Mouse (Mus musculus) limb, embryonic 14.5 days (tissue): ENCODE measurements at regions not wholly inside any gene's neighbourhood (a gene's known extent, or its start where the extent isn't known, plus 50 kb on each side); places are given as distances from the start of the nearest gene placed in this dataset.
A peak's percentile ranks its signal among the peaks of the same experiment; 100 is the strongest.
"Not testable (repeated sequence)": the region's sequence is repeated elsewhere in the genome, so short reads cannot be mapped to it uniquely, and the experiment has no call there.

Source experiments
- ATAC-seq: fragments of 200-750 bp; cut with Nextera tagmentation; 2 replicates; pipeline ENCODE4 v1.8.0; 2017; ENCODE audit warnings: low read depth, moderate number of reproducible peaks, moderate TSS enrichment; ENCODE audit not compliant: low FRiP score
- DNase-seq: peaks from one replicate; pipeline ENCODE4 v3.0.0-alpha.2; 2015; ENCODE audit warnings: low spot score
- H3K27ac ChIP-seq: fragments of 300-500 bp; sonication (generic); replicated peaks from 2 replicates; pipeline ENCODE4 v1.5.1; 2014; ENCODE audit warnings: low read depth, mild to moderate bottlenecking, low read length, moderate library complexity, mixed read lengths
- H3K27me3 ChIP-seq: fragments of 300-500 bp; sonication (generic); 2 replicates; pipeline ENCODE4 v1.6.1; 2014; ENCODE audit warnings: low read length, mixed read lengths; ENCODE audit not compliant: control insufficient read depth, insufficient read depth
- H3K36me3 ChIP-seq: fragments of 300-500 bp; sonication (generic); 2 replicates; pipeline ENCODE4 v1.6.1; 2014; ENCODE audit warnings: mild to moderate bottlenecking, low read length, moderate library complexity, mixed read lengths; ENCODE audit not compliant: control insufficient read depth, insufficient read depth
- H3K4me1 ChIP-seq: fragments of 300-500 bp; sonication (generic); 2 replicates; pipeline ENCODE4 v1.6.1; 2014; ENCODE audit warnings: antibody characterized with exemption, low read length, mixed read lengths; ENCODE audit not compliant: control insufficient read depth, insufficient read depth
- H3K4me2 ChIP-seq: fragments of 300-500 bp; sonication (generic); replicated peaks from 2 replicates; pipeline ENCODE4 v1.6.1; 2014; ENCODE audit warnings: low read depth, mild to moderate bottlenecking, low read length, moderate library complexity; ENCODE audit not compliant: severe bottlenecking
- H3K4me3 ChIP-seq: fragments of 300-500 bp; sonication (generic); replicated peaks from 2 replicates; pipeline ENCODE4 v1.5.1; 2014; ENCODE audit warnings: low read length
- H3K9ac ChIP-seq: fragments of 300-500 bp; sonication (generic); 2 replicates; pipeline ENCODE4 v1.6.1; 2014; ENCODE audit warnings: mild to moderate bottlenecking, low read depth, low read length, moderate library complexity; ENCODE audit not compliant: severe bottlenecking
- H3K9me3 ChIP-seq: fragments of 300-500 bp; sonication (generic); 2 replicates; pipeline ENCODE4 v1.6.1; 2016; ENCODE audit warnings: low read length; ENCODE audit not compliant: control insufficient read depth
- POLR2A ChIP-seq: fragments of 200-500 bp; IDR thresholded peaks from 2 replicates; pipeline ENCODE4 v1.8.0; 2012; ENCODE audit warnings: inconsistent platforms, mild to moderate bottlenecking, moderate library complexity, borderline replicate concordance; ENCODE audit not compliant: insufficient read depth, insufficient read length; ENCODE audit errors: extremely low read depth
- WGBS: fragments of 180-500 bp; shearing (Covaris S2); extraction: QIAGEN DNeasy Blood & Tissue Kit; methylation state at CpG from one replicate; pipeline ENCODE4 v1.1.7; 2014; 5-methylcytosine and 5-hydroxymethylcytosine counted together

DNA sequence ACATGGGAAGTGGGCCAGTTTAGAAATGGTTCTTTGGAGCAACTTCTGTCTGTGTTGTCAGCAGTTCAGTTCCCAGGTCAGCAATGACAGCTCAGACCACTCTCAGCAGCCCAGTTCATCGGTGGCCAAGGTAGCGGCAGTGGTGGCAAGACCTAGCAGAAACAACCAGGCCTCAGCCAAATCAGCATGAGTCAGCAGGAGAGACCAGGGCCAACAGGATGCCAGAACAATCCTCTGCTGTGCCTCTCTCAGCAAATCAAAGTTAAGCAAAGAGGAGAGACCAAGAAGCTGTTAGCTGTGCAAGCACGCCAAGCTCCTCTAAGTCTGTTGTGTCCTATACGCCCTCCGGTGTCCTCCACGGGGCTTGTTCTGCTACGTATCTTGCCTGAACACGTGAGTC lies 249.8 kb downstream of the Kif2b start:
- DNase-seq: no peak
- no peaks in the 10 kb centered on the region for H3K27me3 ChIP-seq
- H3K4me2 ChIP-seq: no peak overlapping the region
- no peaks in the 10 kb centered on the region for H3K4me1 ChIP-seq
- no peak overlapping the region for H3K27ac ChIP-seq
- H3K4me3 ChIP-seq: no peak overlapping the region
- no peaks in the 10 kb centered on the region for H3K36me3 ChIP-seq
- H3K9ac ChIP-seq: no peak overlapping the region
- no peaks in the 10 kb centered on the region for H3K9me3 ChIP-seq
- 78% methylated on average over 8 of the region's 8 CpGs for WGBS
- ATAC-seq: no peak
- TF ChIP-seq POLR2A: no peak

GRCm38 (mm10) chr11:91310212-91310742 lies 267.1 kb downstream of the Kif2b start:
- ATAC-seq (no peak), DNase-seq (no peak)
- WGBS: 67% methylated on average over 3 of the region's 3 CpGs
- Histone ChIP-seq H3K27me3 (no peaks in the 10 kb centered on the region), H3K9ac (no peak overlapping the region), H3K4me2 (no peak overlapping the region), H3K27ac (no peak overlapping the region), H3K36me3 (no peaks in the 10 kb centered on the region), H3K4me1 (no peaks in the 10 kb centered on the region), H3K9me3 (no peaks in the 10 kb centered on the region), H3K4me3 (no peak overlapping the region)
- TF ChIP-seq POLR2A: no peak

DNA sequence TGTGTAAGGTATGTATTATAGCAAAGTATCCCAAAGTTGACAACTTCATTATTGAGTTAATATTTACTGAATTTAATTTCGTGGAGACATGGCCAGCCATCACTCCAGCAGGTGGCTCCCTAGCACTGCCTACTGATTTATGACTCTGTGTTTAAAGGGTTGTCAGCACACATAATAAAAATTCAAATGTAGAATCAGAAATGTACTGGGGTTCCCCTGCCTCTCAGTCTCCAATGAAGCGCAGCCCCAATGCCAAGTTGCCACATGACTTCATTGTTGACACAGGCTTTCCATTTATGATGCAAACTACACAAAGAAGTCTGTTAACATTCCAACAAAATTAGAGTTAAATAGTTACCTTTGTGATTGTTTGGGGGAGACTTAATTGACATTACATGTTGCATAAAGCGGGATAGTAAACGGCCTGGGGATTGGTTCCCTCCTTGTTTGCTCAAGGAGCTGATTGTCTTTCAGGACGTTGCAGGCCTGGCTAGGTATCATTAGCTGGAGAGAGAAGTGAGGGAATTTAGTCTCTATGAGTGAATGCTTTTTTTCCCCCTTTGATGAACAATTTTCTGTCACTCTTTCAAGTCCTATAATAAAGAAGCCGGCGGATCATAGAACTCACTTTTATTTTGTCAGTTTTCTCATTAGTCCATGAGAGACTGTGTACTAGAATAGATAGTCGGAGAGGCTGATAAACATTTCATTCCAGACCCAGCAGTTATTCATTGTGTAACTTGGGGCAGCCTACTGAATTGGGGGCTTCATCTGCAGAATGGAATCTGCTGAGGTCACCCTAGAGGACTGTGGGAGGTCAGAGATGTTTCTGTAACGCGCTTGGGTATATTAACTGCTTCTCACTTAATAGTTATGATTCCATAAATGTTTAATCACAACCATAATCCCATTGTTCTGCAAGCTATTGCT lies 287.9 kb downstream of the Kif2b start:
- H3K4me1 ChIP-seq: no peaks in the 10 kb centered on the region
- WGBS: 55% methylated on average over 10 of the region's 10 CpGs
- no peak overlapping the region for H3K27ac ChIP-seq

GRCm38 (mm10) chr11:91286376-91286775 lies 291.0 kb downstream of the Kif2b start:
- no peak overlapping the region for H3K4me3 ChIP-seq
- H3K36me3 ChIP-seq: no peaks in the 10 kb centered on the region
- H3K4me1 ChIP-seq: no peaks in the 10 kb centered on the region
- H3K9ac ChIP-seq: no peak overlapping the region
- ATAC-seq: no peak
- DNase-seq: peak; percentile 78
- H3K27ac ChIP-seq: no peak overlapping the region
- H3K9me3 ChIP-seq: no peaks in the 10 kb centered on the region
- no peak overlapping the region for H3K4me2 ChIP-seq
- no peak for TF ChIP-seq POLR2A
- no peaks in the 10 kb centered on the region for H3K27me3 ChIP-seq

More for the DNA sequence above, 287.9 kb downstream of the Kif2b start:
- peak; percentile 59 for DNase-seq
- no peak overlapping the region for H3K4me3 ChIP-seq
- no peaks in the 10 kb centered on the region for H3K36me3 ChIP-seq
- H3K27me3 ChIP-seq: no peaks in the 10 kb centered on the region
- no peak overlapping the region for H3K9ac ChIP-seq
- no peaks in the 10 kb centered on the region for H3K9me3 ChIP-seq
- H3K4me2 ChIP-seq: no peak overlapping the region
- no peak for ATAC-seq
- TF ChIP-seq POLR2A: no peak

- WGBS: 33% methylated on average over 4 of the region's 4 CpGs
- no peak overlapping the region for H3K27ac ChIP-seq
- H3K36me3 ChIP-seq: no peaks in the 10 kb centered on the region
- H3K4me2 ChIP-seq: no peak overlapping the region
- ATAC-seq (peak; percentile 86), DNase-seq (peak; percentile 80)
- no peaks in the 10 kb centered on the region for H3K27me3 ChIP-seq
- no peak overlapping the region for H3K9ac ChIP-seq
- H3K9me3 ChIP-seq: no peaks in the 10 kb centered on the region
- TF ChIP-seq POLR2A: no peak
- no peak overlapping the region for H3K4me3 ChIP-seq
- peaks cover 4% of the 10 kb centered on the region; the same call in 1 of the 2 replicates for H3K4me1 ChIP-seq
These were observed 315.1 kb downstream of the Kif2b start for GRCm38 (mm10) chr11:91262216-91262615.

DNA sequence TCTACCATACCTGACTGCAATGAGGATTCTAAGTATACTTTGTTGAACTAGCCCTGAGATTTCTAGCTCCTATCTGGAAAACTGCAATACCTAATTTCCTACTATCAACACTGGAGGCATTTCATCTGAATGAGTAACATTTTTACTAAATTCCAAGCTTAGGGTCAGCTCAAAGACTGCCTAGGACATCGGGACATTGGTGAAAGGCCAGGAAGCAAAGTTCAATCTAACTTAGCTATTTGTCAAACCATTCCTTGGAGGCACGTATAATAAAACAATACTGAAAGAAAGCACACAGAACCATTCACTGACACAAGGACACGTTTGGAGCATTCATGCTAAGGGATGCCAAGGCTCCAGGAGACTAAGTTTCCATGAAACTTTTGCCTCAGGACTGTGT lies 335.3 kb downstream of the Kif2b start:
- H3K36me3 ChIP-seq, H3K4me3 ChIP-seq, H3K9me3 ChIP-seq, DNase-seq, H3K27me3 ChIP-seq, H3K4me2 ChIP-seq, H3K27ac ChIP-seq, H3K9ac ChIP-seq, H3K4me1 ChIP-seq, ATAC-seq: not testable (repeated sequence)
- 78% methylated on average over 3 of the region's 3 CpGs for WGBS
